Mouse (Mus musculus) cerebellum, postnatal 10 days (tissue): ENCODE data around the gene Atraid.
"Not testable (repeated sequence)": the region's sequence is repeated elsewhere in the genome, so short reads cannot be mapped to it uniquely, and the experiment has no call there.

Experiments
- DNase-seq, 2 experiments: peaks; one replicate each; pipeline ENCODE4 v3.0.0; 2021; ENCODE audit warnings: mixed read lengths in 2 of 2

Gene Atraid

GRCm38 (mm10) chr5:31047848-31048762 is at the start of gene Atraid:
Gene Atraid, plus strand, starts transcription at chr5:31048312.
- peak; percentile 99 for DNase-seq

GRCm38 (mm10) chr5:30999324-30999723 is 48.8 kb upstream of the Atraid start:
- no peak for DNase-seq

- DNase-seq, result no peak
These were observed 48.0 kb upstream of the Atraid start for GRCm38 (mm10) chr5:31000122-31000521.

GRCm38 (mm10) chr5:31000993-31001392 is 47.1 kb upstream of the Atraid start:
- no peak for DNase-seq

- peak in 1 of 2 experiments; percentile 11 for DNase-seq
These were observed 46.6 kb upstream of the Atraid start for GRCm38 (mm10) chr5:31001560-31001959.

- peak; percentile 95 to 98 for DNase-seq
These were observed 43.9 kb upstream of the Atraid start for GRCm38 (mm10) chr5:31004184-31004583.

- no peak for DNase-seq
These were observed 35.4 kb upstream of the Atraid start for GRCm38 (mm10) chr5:31012737-31013136.

- DNase-seq, result no peak
These were observed 32.2 kb upstream of the Atraid start for GRCm38 (mm10) chr5:31015913-31016312.

- not testable (repeated sequence) for DNase-seq
These were observed 26.3 kb upstream of the Atraid start for GRCm38 (mm10) chr5:31021790-31022189.

GRCm38 (mm10) chr5:31022690-31023089 is 25.4 kb upstream of the Atraid start:
- no peak for DNase-seq

GRCm38 (mm10) chr5:31023254-31023653 is 24.9 kb upstream of the Atraid start:
- no peak for DNase-seq

- DNase-seq, result no peak
These were observed 23.5 kb upstream of the Atraid start for GRCm38 (mm10) chr5:31024641-31025040.

- no peak for DNase-seq
These were observed 17.2 kb upstream of the Atraid start for GRCm38 (mm10) chr5:31030926-31031325.

- DNase-seq, result no peak
These were observed 16.6 kb upstream of the Atraid start for GRCm38 (mm10) chr5:31031508-31031907.

- no peak for DNase-seq
These were observed 13.4 kb upstream of the Atraid start for GRCm38 (mm10) chr5:31034669-31035068.

GRCm38 (mm10) chr5:31036556-31036955 is 11.6 kb upstream of the Atraid start:
- not testable (repeated sequence) for DNase-seq

- DNase-seq, result no peak
These were observed 9.8 kb upstream of the Atraid start for GRCm38 (mm10) chr5:31038171-31038845.

GRCm38 (mm10) chr5:31046416-31046815 is 1.7 kb upstream of the Atraid start:
- no peak for DNase-seq

- no peak for DNase-seq
These were observed 1.0 kb upstream of the Atraid start for GRCm38 (mm10) chr5:31047074-31047473.

- peak; percentile 63 to 69 for DNase-seq
These were observed 890 bp downstream of the Atraid start, which contains the start of gene Slc5a6 for GRCm38 (mm10) chr5:31048763-31049641. Gene Slc5a6, minus strand, starts transcription at chr5:31048924.

- no peak for DNase-seq
These were observed 2.3 kb downstream of the Atraid start for GRCm38 (mm10) chr5:31050427-31050826.

GRCm38 (mm10) chr5:31053728-31054127 is 5.6 kb downstream of the Atraid start:
- not testable (repeated sequence) for DNase-seq
